Mouse (Mus musculus): ENCODE data around the gene Cda. TPM values are rescaled to one million over a fixed set of nuclear protein-coding genes. Genes with fewer than 3 reads are reported as not detected.
A peak's percentile ranks its signal among the peaks of the same experiment; 100 is the strongest.

Gene Cda
- polyA plus RNA-seq, 1 experiment, result 0.24 TPM

GRCm38 (mm10) chr4:138407479-138408194 is 39.8 kb upstream of the Cda start:
- H3K27me3 ChIP-seq (ENCODE audit: control insufficient read depth, insufficient read depth, low read length), result no peaks in the 10 kb centered on the region

DNA sequence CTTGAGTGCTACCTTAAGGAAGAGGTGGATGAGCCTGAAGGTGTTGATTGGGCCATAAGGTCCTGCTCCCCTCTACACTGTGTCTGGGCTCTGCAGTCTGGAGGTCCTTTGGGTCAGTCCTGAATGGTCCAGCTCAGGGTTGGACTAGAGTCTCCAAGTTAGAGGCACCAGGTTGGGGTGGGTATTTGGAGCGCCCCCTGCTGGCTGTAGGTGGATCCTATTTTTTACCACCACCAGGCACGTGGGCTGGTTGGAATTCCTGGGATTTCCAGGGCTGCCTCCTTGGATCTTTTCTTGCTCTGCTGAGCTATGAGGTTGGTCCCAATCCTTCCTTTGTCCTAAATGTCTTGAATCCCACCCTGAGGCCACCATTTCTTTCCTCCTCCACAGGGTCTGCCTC is 37.0 kb upstream of the Cda start:
- no peak overlapping the region for H3K4me3 ChIP-seq (ENCODE audit: control insufficient read depth, insufficient read depth, low read length)
- no peaks in the 10 kb centered on the region for H3K36me3 ChIP-seq (ENCODE audit: control insufficient read depth, insufficient read depth, low read length)
- H3K4me1 ChIP-seq (replicated peaks; ENCODE audit: control insufficient read depth, insufficient read depth, low read length), result no peaks in the 10 kb centered on the region
- peak; percentile 28 for DNase-seq
- H3K27me3 ChIP-seq (ENCODE audit: control insufficient read depth, insufficient read depth, low read length), result no peaks in the 10 kb centered on the region
- TF ChIP-seq CTCF (IDR thresholded peaks at IDR 0.05; ENCODE audit: borderline replicate concordance, control insufficient read depth, extremely low read depth, insufficient read depth, low read length, poor library complexity) (peak; percentile 81; the same call in 1 of the 2 replicates), POLR2A (IDR thresholded peaks at IDR 0.05; ENCODE audit: control insufficient read depth, extremely low read depth, insufficient read depth, low read length, poor library complexity) (no peak)
- H3K27ac ChIP-seq (ENCODE audit: control insufficient read depth, insufficient read depth, low read length), result no peak overlapping the region
- WGBS, result 4% methylated on average over 2 of the region's 2 CpGs

More at GRCm38 (mm10) chr4:138407479-138408194, 39.8 kb upstream of the Cda start:
- Histone ChIP-seq H3K27ac (ENCODE audit: control insufficient read depth, insufficient read depth, low read length) (no peak overlapping the region), H3K36me3 (ENCODE audit: control insufficient read depth, insufficient read depth, low read length) (no peaks in the 10 kb centered on the region), H3K4me1 (replicated peaks; ENCODE audit: control insufficient read depth, insufficient read depth, low read length) (no peaks in the 10 kb centered on the region), H3K4me3 (ENCODE audit: control insufficient read depth, insufficient read depth, low read length) (no peak overlapping the region)
- no peak for DNase-seq
- 28% methylated on average over 12 of the region's 13 CpGs for WGBS
- TF ChIP-seq CTCF (IDR thresholded peaks at IDR 0.05; ENCODE audit: borderline replicate concordance, control insufficient read depth, extremely low read depth, insufficient read depth, low read length, poor library complexity) (no peak), POLR2A (IDR thresholded peaks at IDR 0.05; ENCODE audit: control insufficient read depth, extremely low read depth, insufficient read depth, low read length, poor library complexity) (no peak)

DNA sequence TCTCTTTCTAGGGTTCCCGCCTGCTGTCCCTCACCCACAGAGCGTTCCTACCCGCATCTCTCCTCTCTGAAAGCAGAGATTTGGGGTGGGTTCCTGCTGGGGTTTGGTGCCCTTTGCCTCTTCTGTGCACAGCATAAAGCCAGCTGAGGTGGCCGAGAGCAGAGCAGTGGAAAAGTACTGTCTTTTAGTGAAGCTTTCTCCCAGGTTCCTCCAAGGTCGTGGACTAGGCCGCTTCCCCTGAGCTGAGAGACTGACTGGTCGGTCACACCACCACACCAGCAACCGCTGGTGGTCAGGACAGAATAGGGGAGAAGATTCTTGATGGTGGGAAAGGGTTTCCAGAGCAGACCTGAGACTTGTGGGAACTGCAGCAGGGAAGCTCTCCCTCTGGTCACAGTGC is 28.9 kb upstream of the Cda start:
- peaks cover 12% of the 10 kb centered on the region; the same call in 1 of the 2 replicates for H3K27me3 ChIP-seq (ENCODE audit: control insufficient read depth, insufficient read depth, low read length)
- H3K4me1 ChIP-seq (replicated peaks; ENCODE audit: control insufficient read depth, insufficient read depth, low read length), result no peaks in the 10 kb centered on the region
- TF ChIP-seq CTCF (IDR thresholded peaks at IDR 0.05; ENCODE audit: borderline replicate concordance, control insufficient read depth, extremely low read depth, insufficient read depth, low read length, poor library complexity), result no peak
- no peak for TF ChIP-seq POLR2A (IDR thresholded peaks at IDR 0.05; ENCODE audit: control insufficient read depth, extremely low read depth, insufficient read depth, low read length, poor library complexity)
- 20% methylated on average over 8 of the region's 8 CpGs for WGBS
- H3K4me3 ChIP-seq (ENCODE audit: control insufficient read depth, insufficient read depth, low read length), result no peak overlapping the region
- no peak for DNase-seq
- H3K36me3 ChIP-seq (ENCODE audit: control insufficient read depth, insufficient read depth, low read length), result no peaks in the 10 kb centered on the region
- no peak overlapping the region for H3K27ac ChIP-seq (ENCODE audit: control insufficient read depth, insufficient read depth, low read length)

- Histone ChIP-seq H3K27ac (ENCODE audit: control insufficient read depth, insufficient read depth, low read length) (no peak within 1 kb of the TSS), H3K4me3 (ENCODE audit: control insufficient read depth, insufficient read depth, low read length) (no peak within 1 kb of the TSS), H3K27me3 (ENCODE audit: control insufficient read depth, insufficient read depth, low read length) (peaks cover 12% of the 10 kb centered on the region; the same call in 1 of the 2 replicates), H3K4me1 (replicated peaks; ENCODE audit: control insufficient read depth, insufficient read depth, low read length) (no peaks in the 10 kb centered on the region), H3K36me3 (ENCODE audit: control insufficient read depth, insufficient read depth, low read length) (no peaks in the 10 kb centered on the region)
- 4% methylated on average over 46 of the region's 46 CpGs for WGBS
- TF ChIP-seq CTCF (IDR thresholded peaks at IDR 0.05; ENCODE audit: borderline replicate concordance, control insufficient read depth, extremely low read depth, insufficient read depth, low read length, poor library complexity), result no peak
- TF ChIP-seq POLR2A (IDR thresholded peaks at IDR 0.05; ENCODE audit: control insufficient read depth, extremely low read depth, insufficient read depth, low read length, poor library complexity), result no peak
- DNase-seq, result no peak
Observed at GRCm38 (mm10) chr4:138395971-138396645, 28.3 kb upstream of the Cda start, which contains the start of gene Fam43b. Fam43b (minus strand) TSS chr4:138396528.

- 3% methylated on average over 103 of the region's 103 CpGs for whole genome bisulfite sequencing
Observed at GRCm38 (mm10) chr4:138395087-138395970, 27.5 kb upstream of the Cda start.

GRCm38 (mm10) chr4:138393703-138394102 is 25.9 kb upstream of the Cda start:
- no peak overlapping the region for H3K27ac ChIP-seq (ENCODE audit: control insufficient read depth, insufficient read depth, low read length)
- no peak for DNase-seq
- no peaks in the 10 kb centered on the region for H3K36me3 ChIP-seq (ENCODE audit: control insufficient read depth, insufficient read depth, low read length)
- no peak overlapping the region for H3K4me3 ChIP-seq (ENCODE audit: control insufficient read depth, insufficient read depth, low read length)
- WGBS, result 80% methylated on average over 7 of the region's 7 CpGs
- peaks cover 12% of the 10 kb centered on the region; the same call in 1 of the 2 replicates for H3K27me3 ChIP-seq (ENCODE audit: control insufficient read depth, insufficient read depth, low read length)
- no peak for TF ChIP-seq CTCF (IDR thresholded peaks at IDR 0.05; ENCODE audit: borderline replicate concordance, control insufficient read depth, extremely low read depth, insufficient read depth, low read length, poor library complexity)
- no peaks in the 10 kb centered on the region for H3K4me1 ChIP-seq (replicated peaks; ENCODE audit: control insufficient read depth, insufficient read depth, low read length)

More at GRCm38 (mm10) chr4:138395087-138395970, 27.5 kb upstream of the Cda start:
- Histone ChIP-seq H3K36me3 (ENCODE audit: control insufficient read depth, insufficient read depth, low read length) (no peaks in the 10 kb centered on the region), H3K27me3 (ENCODE audit: control insufficient read depth, insufficient read depth, low read length) (peaks cover 12% of the 10 kb centered on the region; the same call in 1 of the 2 replicates), H3K4me1 (replicated peaks; ENCODE audit: control insufficient read depth, insufficient read depth, low read length) (no peaks in the 10 kb centered on the region), H3K4me3 (ENCODE audit: control insufficient read depth, insufficient read depth, low read length) (no peak overlapping the region), H3K27ac (ENCODE audit: control insufficient read depth, insufficient read depth, low read length) (no peak overlapping the region)
- TF ChIP-seq POLR2A (IDR thresholded peaks at IDR 0.05; ENCODE audit: control insufficient read depth, extremely low read depth, insufficient read depth, low read length, poor library complexity) (no peak), CTCF (IDR thresholded peaks at IDR 0.05; ENCODE audit: borderline replicate concordance, control insufficient read depth, extremely low read depth, insufficient read depth, low read length, poor library complexity) (no peak)
- DNase-seq, result no peak

Data from thymus, adult 2 months (tissue).